Mouse (Mus musculus): Measurements from ENCODE around the gene Tmem88b. TPM values are rescaled to one million over a fixed set of nuclear protein-coding genes. Genes with fewer than 3 reads are reported as not detected.

Gene Tmem88b
- polyA plus RNA-seq, 1 experiment from 2014 or later = 1.2 TPM

DNA sequence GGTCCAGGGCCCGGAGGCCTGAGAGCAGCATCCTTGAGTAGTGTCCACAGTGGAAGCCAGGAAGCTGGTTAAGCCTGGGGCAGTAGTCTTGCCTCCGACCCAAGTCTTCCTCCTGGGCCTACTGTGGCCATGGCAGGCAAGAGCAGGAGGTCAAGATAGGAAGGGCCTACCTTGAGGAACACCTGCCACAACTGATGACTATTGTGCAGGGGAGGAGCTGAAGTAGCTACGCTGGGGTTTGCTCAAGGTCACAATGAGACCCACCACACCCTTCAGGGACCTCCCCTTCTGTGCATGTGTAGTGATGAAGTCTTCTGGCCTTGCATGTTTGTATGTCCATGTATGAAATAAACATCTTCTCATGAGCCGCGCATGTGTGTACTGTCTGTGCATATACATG is 49.9 kb downstream of the Tmem88b start:
- Histone ChIP-seq H3K36me3 (peaks cover 41% of the 10 kb centered on the region), H3K27me3 (replicated peaks) (no peaks in the 10 kb centered on the region), H3K4me3 (replicated peaks) (peak overlapping the region; percentile 80), H3K4me1 (peaks cover 45% of the 10 kb centered on the region), H3K9ac (replicated peaks) (peak overlapping the region; percentile 91), H3K27ac (replicated peaks) (peak overlapping the region; percentile 96), H3K9me3 (replicated peaks) (no peaks in the 10 kb centered on the region), H3K4me2 (peak overlapping the region; percentile 88)
- 68% methylated on average over 5 of the region's 5 CpGs for WGBS
- 0 out of 2 replicates have a peak, but pooled peaks have one; percentile 1 for ATAC-seq (ENCODE audit: low FRiP score)

DNA sequence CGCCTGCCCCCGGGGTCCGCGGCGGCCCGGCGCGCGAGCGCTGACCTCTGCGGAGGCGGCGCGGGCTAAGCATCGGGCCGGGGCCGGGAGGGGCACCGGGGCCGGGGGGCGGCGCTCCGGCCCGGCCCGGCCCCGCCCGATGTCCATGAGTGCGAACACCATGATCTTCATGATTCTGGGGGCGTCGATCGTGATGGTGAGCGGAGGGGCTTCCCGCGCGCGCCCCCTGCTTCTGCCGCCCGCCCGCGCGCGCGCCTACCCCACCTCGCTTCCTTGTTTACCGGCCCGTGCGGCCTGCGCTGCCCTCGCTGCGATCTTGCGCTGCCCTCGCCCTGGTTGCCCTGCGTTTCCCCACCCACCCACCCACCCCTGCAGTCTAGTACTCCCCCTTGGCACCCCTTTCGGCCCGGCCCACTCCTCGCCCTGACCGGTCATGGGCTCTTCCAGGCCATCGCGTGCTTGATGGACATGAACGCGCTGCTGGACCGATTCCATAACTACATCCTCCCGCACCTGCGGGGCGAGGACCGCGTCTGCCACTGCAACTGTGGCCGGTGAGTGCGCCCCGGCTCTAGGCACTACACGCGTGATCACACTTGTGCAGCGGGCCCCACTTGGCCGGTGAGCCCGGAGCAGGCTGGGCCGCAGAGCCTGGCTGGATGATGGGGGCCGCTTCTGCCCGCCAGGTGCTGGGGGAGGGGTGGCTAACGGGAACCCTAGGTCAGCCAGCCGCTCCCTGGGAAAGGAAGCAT is 50.5 kb downstream of the Tmem88b start:
- H3K36me3 ChIP-seq = peaks cover 35% of the 10 kb centered on the region; the same call in 1 of the 2 replicates
- peak overlapping the region; percentile 88 for H3K4me2 ChIP-seq
- 4% methylated on average over 62 of the region's 79 CpGs for whole genome bisulfite sequencing
- H3K27ac ChIP-seq (replicated peaks) = peak overlapping the region; percentile 96
- peak overlapping the region; percentile 80 for H3K4me3 ChIP-seq (replicated peaks)
- no peaks in the 10 kb centered on the region for H3K9me3 ChIP-seq (replicated peaks)
- peak overlapping the region; percentile 91 for H3K9ac ChIP-seq (replicated peaks)
- H3K4me1 ChIP-seq = peaks cover 45% of the 10 kb centered on the region
- H3K27me3 ChIP-seq (replicated peaks) = no peaks in the 10 kb centered on the region
- peak; percentile 70 for ATAC-seq (ENCODE audit: low FRiP score)

DNA sequence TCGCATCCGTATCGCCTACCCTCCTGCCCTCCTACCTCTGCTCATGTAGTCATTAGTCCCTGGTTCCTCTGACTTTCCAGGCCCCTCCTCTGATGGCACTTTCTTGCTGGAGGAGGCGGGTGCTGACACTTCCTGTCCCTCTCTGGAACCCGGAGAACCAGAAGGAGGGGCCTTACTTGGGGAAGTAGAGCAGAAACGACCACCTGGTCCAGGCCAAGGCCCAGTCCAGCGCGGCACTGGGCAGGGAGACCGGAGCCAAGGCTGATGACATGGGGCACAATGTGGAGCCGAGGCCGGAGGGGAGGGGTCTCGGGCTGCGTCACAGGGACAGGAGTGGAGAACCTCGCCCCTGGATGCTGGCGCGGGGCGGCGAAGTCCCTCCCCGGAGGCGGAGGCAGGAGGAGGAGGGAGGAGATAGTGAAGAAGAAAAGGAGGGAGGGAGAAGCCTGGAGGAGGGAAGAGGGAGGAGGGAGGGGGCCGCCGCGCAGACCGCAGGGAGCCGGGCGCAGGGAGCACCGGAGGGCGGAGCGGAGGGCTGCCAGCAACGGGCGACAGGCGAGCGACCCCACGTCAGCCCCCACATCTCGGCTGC is 51.2 kb downstream of the Tmem88b start, which contains the start of gene Tmem240:
Gene Tmem240, plus strand, starts transcription at position 451 of the 592 bp plus-strand sequence.
- peak within 1 kb of the TSS; percentile 96 for H3K27ac ChIP-seq (replicated peaks)
- peak within 1 kb of the TSS; percentile 88 for H3K4me2 ChIP-seq
- H3K4me3 ChIP-seq (replicated peaks) = peak within 1 kb of the TSS; percentile 80
- peaks cover 28% of the 10 kb centered on the region; the same call in 1 of the 2 replicates for H3K36me3 ChIP-seq
- H3K9me3 ChIP-seq (replicated peaks) = no peaks in the 10 kb centered on the region
- H3K9ac ChIP-seq (replicated peaks) = peak within 1 kb of the TSS; percentile 91
- H3K27me3 ChIP-seq (replicated peaks) = no peaks in the 10 kb centered on the region
- WGBS = under 1% methylated on average over 21 of the region's 35 CpGs
- H3K4me1 ChIP-seq = peaks cover 42% of the 10 kb centered on the region
- ATAC-seq (ENCODE audit: low FRiP score) = peak; percentile 92

DNA sequence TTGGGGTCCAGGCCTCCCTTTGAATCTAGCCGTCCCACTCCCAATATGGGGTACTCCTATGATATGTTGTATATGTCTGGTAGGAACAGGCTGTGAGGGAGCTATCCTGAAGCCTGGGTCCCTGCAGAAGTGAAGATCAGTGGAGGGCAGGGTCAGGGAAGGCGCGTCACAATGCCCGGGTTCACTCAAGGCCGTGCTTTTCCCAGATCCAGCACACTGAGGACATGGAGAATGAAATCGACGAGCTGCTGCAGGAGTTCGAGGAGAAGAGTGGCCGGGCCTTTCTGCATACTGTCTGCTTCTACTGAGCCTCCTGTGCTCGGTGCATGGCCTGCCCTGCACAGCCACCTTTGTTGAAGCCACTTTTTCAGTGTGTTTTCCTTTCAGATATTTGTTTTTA is 52.4 kb downstream of the Tmem88b start:
- no peaks in the 10 kb centered on the region for H3K9me3 ChIP-seq (replicated peaks)
- no peaks in the 10 kb centered on the region for H3K27me3 ChIP-seq (replicated peaks)
- H3K4me3 ChIP-seq (replicated peaks) = peak overlapping the region; percentile 80; the same call in 1 of the 2 replicates
- H3K36me3 ChIP-seq = peaks cover 18% of the 10 kb centered on the region; the same call in 1 of the 2 replicates
- WGBS = 91% methylated on average over 10 of the region's 10 CpGs
- peak overlapping the region; percentile 88 for H3K4me2 ChIP-seq
- no peak for ATAC-seq (ENCODE audit: low FRiP score)
- no peak overlapping the region for H3K9ac ChIP-seq (replicated peaks)
- H3K4me1 ChIP-seq = peaks cover 42% of the 10 kb centered on the region
- H3K27ac ChIP-seq (replicated peaks) = no peak overlapping the region

Small RNAs within 50 kb of the gene (microRNA-seq; reads per million reads assigned to microRNA genes)
- not detected for gene Gm27743

Other genes with a start within 250 kb of the Tmem88b start
- 75.0 and 81.5 TPM in 2 replicates for gene Nadk, start 223.5 kb downstream of the Tmem88b start, polyA plus RNA-seq (2015; fragmentation: Nextera tagmentation; extraction: Ambion mirVana)
- 14.1 and 14.4 TPM in 2 replicates for gene Slc35e2, start 184.5 kb downstream of the Tmem88b start, polyA plus RNA-seq (2015; fragmentation: Nextera tagmentation; extraction: Ambion mirVana)
- gene Cdk11b, start 161.0 kb downstream of the Tmem88b start, polyA plus RNA-seq (2015; fragmentation: Nextera tagmentation; extraction: Ambion mirVana) = 52.7 and 53.4 TPM in 2 replicates
- gene Gm10563, start 140.5 kb downstream of the Tmem88b start, polyA plus RNA-seq (2015; fragmentation: Nextera tagmentation; extraction: Ambion mirVana) = not detected in 2 replicates
- gene Mmp23, start 132.5 kb downstream of the Tmem88b start, polyA plus RNA-seq (2015; fragmentation: Nextera tagmentation; extraction: Ambion mirVana) = 6.5 and 10.5 TPM in 2 replicates
- 48.6 and 54.7 TPM in 2 replicates for gene Mib2, start 116.7 kb downstream of the Tmem88b start, polyA plus RNA-seq (2015; fragmentation: Nextera tagmentation; extraction: Ambion mirVana)
- 18.9 and 25.0 TPM in 2 replicates for gene Fndc10, start 91.5 kb downstream of the Tmem88b start, polyA plus RNA-seq (2015; fragmentation: Nextera tagmentation; extraction: Ambion mirVana)
- gene Ssu72, start 81.1 kb downstream of the Tmem88b start, polyA plus RNA-seq (2015; fragmentation: Nextera tagmentation; extraction: Ambion mirVana) = 165 and 171 TPM in 2 replicates
- 23.7 and 28.3 TPM in 2 replicates for gene Tmem240, start 51.1 kb downstream of the Tmem88b start, polyA plus RNA-seq (2015; fragmentation: Nextera tagmentation; extraction: Ambion mirVana)
- 90.0 and 96.6 TPM in 2 replicates for gene Atad3a, start 24.8 kb downstream of the Tmem88b start, polyA plus RNA-seq (2015; fragmentation: Nextera tagmentation; extraction: Ambion mirVana)
- gene Vwa1, start 11.2 kb downstream of the Tmem88b start, polyA plus RNA-seq (2015; fragmentation: Nextera tagmentation; extraction: Ambion mirVana) = 30.0 and 31.9 TPM in 2 replicates
- gene Ankrd65, start 4.6 kb upstream of the Tmem88b start, polyA plus RNA-seq (2015; fragmentation: Nextera tagmentation; extraction: Ambion mirVana) = 0.27 TPM in 1 of 2 replicates, not detected in the other
- 259 and 285 TPM in 2 replicates for gene Mrpl20, start 17.0 kb upstream of the Tmem88b start, polyA plus RNA-seq (2015; fragmentation: Nextera tagmentation; extraction: Ambion mirVana)
- gene Ccnl2, start 26.6 kb upstream of the Tmem88b start, polyA plus RNA-seq (2015; fragmentation: Nextera tagmentation; extraction: Ambion mirVana) = 137 and 139 TPM in 2 replicates
- gene Aurkaip1, start 45.4 kb upstream of the Tmem88b start, polyA plus RNA-seq (2015; fragmentation: Nextera tagmentation; extraction: Ambion mirVana) = 147 and 152 TPM in 2 replicates
- gene Mxra8, start 53.8 kb upstream of the Tmem88b start, polyA plus RNA-seq (2015; fragmentation: Nextera tagmentation; extraction: Ambion mirVana) = 28.3 and 35.4 TPM in 2 replicates
- gene Dvl1, start 61.5 kb upstream of the Tmem88b start, polyA plus RNA-seq (2015; fragmentation: Nextera tagmentation; extraction: Ambion mirVana) = 11.5 and 28.6 TPM in 2 replicates
- gene Tas1r3, start 77.5 kb upstream of the Tmem88b start, polyA plus RNA-seq (2015; fragmentation: Nextera tagmentation; extraction: Ambion mirVana) = 0.36 and 0.46 TPM in 2 replicates
- 28.0 and 29.0 TPM in 2 replicates for gene Cptp, start 83.6 kb upstream of the Tmem88b start, polyA plus RNA-seq (2015; fragmentation: Nextera tagmentation; extraction: Ambion mirVana)
- 66.9 and 73.4 TPM in 2 replicates for gene Ints11, start 83.7 kb upstream of the Tmem88b start, polyA plus RNA-seq (2015; fragmentation: Nextera tagmentation; extraction: Ambion mirVana)
- gene Pusl1, start 105.9 kb upstream of the Tmem88b start, polyA plus RNA-seq (2015; fragmentation: Nextera tagmentation; extraction: Ambion mirVana) = 58.5 and 62.7 TPM in 2 replicates
- gene Acap3, start 105.9 kb upstream of the Tmem88b start, polyA plus RNA-seq (2015; fragmentation: Nextera tagmentation; extraction: Ambion mirVana) = 57.7 and 70.3 TPM in 2 replicates
- 100 and 104 TPM in 2 replicates for gene Ube2j2, start 158.0 kb upstream of the Tmem88b start, polyA plus RNA-seq (2015; fragmentation: Nextera tagmentation; extraction: Ambion mirVana)
- 15.3 and 17.2 TPM in 2 replicates for gene C1qtnf12, start 176.4 kb upstream of the Tmem88b start, polyA plus RNA-seq (2015; fragmentation: Nextera tagmentation; extraction: Ambion mirVana)
- 31.9 and 35.6 TPM in 2 replicates for gene B3galt6, start 206.8 kb upstream of the Tmem88b start, polyA plus RNA-seq (2015; fragmentation: Nextera tagmentation; extraction: Ambion mirVana)
- 118 and 137 TPM in 2 replicates for gene Sdf4, start 207.0 kb upstream of the Tmem88b start, polyA plus RNA-seq (2015; fragmentation: Nextera tagmentation; extraction: Ambion mirVana)
- gene Tnfrsf4, start 228.0 kb upstream of the Tmem88b start, polyA plus RNA-seq (2015; fragmentation: Nextera tagmentation; extraction: Ambion mirVana) = 0.19 and 0.89 TPM in 2 replicates
- 1.8 and 3.3 TPM in 2 replicates for gene Tnfrsf18, start 240.3 kb upstream of the Tmem88b start, polyA plus RNA-seq (2015; fragmentation: Nextera tagmentation; extraction: Ambion mirVana)